Mouse (Mus musculus) heart, postnatal 10 days (tissue): ENCODE results near the gene Shank1. TPM values are rescaled to one million over a fixed set of nuclear protein-coding genes. Genes with fewer than 3 reads are reported as not detected.

Experiments used
- DNase-seq, 2 experiments: peaks; one replicate each; pipeline ENCODE4 v3.0.0; 2021
- intact Hi-C: fragments of 180-260 bp; cut with DNase I; formaldehyde crosslinking; loops from one replicate; pipeline ENCODE4 v1.15.1; 2025
- total RNA-seq, 2 experiments: library from RNA; stranded (reverse); gene quantifications; 2 replicates each; pipeline ENCODE4 v1.2.3; 2021

The Shank1 gene
- total RNA-seq, 2 experiments from 2014 or later, result 1.4 TPM

DNA sequence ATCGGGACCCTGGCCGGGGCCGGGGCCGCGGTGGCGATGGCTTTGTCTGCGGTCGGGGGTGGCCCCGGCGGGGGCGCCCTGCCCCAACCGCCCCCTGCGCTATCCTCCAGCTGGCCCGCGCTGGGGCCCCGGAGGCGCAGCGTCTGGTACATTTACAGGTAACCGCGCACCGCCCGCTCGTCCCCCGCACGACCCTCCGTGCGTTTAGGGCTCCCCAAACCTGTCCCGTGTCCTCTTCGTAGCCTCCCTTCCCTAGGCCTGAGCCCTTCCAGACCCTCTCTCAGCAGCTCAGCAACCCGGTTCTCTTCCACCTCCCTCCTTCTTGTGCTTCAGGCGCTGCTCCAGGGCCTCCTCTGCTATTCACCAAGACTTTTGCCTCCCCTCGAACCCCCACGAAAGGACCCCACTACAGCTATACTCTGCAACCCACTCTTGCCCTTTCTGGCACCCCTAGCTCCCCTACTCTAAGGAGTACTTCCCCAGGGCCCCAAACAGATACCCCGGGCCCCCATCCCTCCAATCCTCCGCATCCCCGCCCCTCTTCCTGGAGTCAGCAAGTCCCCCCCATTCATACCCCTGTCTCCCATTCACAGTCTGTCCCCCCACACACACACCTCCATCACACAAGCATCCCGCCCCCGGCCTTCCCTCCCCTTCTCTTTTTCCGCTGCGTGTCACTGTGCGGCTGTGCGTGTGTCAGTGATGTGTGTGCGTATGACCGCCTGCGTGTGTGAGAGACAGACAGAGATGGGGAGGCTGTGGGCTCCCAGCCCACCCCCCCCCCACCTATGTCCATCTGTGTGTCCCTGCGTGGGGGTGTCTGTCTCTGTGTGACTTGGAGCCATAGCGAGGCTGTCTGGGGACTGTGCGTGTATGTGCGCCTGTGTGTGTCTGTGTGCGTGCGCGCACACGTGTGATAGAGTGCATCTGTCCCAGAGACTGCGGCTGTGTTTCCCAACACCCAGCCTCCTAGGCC lies 26.3 kb downstream of the Shank1 start:
- DNase-seq, result no peak
- intact Hi-C loops, result no loop called here

DNA sequence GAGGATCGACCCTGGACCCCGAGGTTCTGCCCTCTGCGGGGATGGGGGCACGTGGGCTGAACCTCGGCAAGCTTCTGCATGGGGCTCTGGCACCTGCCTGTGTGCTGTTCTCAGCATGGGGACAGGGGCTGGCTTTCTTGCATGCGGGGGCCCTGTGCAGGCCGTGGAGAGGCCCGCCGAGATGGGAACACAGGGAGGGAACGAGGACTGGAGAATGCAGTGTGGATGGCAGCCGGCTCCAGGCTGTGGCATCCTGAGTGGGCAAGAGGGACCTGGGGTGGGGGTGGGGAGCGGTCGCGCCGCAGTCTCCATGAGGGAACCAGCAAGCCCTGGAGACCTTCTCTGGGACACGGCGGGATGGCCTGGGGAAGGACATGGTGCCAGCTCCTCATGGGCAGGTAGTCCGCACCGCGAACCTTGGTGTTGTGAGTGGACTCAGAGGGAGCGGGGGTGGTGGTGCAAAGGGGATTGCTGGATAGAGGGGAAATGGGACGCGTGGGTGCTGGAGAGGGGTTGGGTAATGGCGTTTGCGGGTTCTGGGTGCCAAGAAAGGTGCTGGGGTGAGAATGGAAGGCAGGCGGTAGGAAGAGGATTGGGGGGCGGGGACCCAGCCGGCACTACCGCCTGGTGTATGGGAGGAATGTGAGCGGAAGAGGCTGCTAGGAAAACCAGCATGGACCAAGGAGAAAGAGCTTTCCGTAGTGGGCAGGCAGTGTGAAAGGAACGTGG lies 27.2 kb downstream of the Shank1 start:
- no peak for DNase-seq
- intact Hi-C loops, result no loop called here

DNA sequence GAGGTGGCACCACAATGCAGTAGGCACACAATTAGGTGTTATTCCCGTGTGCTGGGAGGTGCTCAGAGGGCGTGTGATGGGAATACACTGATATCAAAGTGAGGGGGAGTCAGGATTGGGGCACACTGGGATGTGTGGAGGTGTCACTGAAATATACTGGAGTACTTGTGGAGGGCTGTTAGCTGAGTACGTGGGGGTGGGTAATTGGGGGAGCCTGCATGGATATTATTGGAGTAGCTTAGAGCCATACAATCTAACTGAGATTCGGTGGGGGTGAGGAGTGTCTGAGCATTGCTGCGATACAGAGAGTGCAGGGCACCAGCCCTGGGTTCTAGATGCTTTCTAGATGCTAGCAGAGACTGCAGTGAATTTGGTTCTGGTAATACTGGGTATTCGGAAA lies 30.2 kb downstream of the Shank1 start:
- DNase-seq, result no peak
- intact Hi-C loops, result no loop called here

DNA sequence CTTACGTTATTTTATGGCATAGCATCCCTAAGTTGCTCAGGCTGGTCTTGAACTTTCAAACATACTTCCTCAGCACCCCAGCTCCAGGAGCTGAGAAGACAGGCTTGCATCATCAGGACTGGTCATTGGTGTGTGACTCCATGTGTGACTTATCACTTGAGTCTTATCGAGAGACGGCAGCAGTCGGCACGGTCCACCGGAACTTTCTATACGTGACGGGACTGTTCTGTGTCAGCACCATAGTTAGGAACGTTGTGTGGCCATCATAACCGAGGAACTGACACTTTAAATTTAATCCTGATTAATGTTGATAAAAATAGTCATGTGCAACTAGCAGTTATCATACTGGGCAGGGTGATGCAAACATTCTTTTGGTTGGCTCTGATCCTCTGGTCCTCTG lies 31.1 kb downstream of the Shank1 start:
- intact Hi-C loops, result no loop called here
- DNase-seq, result no peak

DNA sequence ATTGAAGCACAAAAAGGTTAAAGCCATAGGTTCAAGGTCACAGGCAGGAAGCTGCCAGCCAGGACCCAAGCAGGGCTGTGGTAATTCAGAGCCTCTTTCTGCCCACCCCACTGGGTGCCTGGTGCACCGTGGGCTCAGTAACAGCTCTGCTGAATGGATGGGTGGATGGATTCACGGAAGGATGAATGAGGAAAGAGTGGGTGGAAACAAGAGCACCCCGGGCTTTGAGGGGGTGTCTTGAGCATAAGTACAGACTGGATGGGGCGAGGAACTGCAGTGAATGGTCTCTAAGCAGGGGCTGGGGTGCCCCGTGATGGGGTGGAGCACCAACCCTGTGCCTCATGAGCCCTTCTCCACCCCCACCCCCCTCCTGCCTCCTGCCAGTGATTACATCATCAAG lies 31.7 kb downstream of the Shank1 start:
- intact Hi-C loops, result no loop called here
- no peak for DNase-seq

DNA sequence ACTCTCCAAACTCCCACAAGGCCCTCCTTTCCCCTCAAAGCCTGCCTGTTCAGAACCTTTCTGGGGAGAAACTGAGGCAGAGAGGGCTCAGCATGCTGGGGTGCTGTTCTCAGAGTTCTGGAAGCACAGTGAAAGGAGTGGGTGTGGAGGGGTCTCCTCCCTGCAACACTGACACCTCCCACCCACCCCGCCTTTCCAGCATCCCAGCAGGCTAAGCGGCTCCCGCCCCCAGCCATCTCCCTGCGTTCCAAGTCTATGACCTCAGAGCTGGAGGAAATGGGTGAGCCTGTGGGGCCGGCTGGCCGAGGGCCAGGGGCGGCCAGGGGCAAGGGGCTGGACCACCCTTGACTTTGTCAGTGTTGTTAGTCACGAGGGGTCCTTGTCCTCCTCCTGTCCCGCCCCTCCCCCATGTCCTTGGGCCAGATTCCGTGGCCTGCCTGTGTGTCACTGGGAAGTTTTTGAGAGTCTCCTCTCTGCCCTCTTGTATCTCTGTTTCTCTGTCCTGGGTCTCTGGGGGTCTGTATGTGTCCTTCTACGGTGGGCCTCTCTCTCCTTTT lies 33.5 kb downstream of the Shank1 start:
- peak in 1 of 2 experiments; percentile 20 for DNase-seq
- intact Hi-C loops, result no loop called here

DNA sequence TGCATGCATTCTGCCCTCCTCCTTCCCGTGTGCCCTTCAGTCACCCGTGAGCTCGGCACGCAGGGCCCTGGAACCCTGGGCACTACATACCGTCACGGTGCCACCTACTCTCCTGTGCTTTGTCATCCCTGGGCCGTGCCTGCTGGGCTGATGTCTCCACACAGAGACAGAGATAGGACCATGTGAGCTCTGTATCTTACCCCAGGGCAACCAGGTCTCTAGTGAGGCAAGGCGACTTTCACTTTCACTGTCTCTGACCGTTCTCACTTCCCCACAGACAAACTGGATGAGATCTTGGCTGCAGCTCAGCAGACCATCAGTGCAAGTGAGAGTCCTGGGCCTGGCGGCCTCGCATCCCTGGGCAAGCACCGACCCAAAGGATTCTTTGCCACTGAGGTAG lies 34.6 kb downstream of the Shank1 start:
- intact Hi-C loops, result no loop called here
- no peak for DNase-seq

DNA sequence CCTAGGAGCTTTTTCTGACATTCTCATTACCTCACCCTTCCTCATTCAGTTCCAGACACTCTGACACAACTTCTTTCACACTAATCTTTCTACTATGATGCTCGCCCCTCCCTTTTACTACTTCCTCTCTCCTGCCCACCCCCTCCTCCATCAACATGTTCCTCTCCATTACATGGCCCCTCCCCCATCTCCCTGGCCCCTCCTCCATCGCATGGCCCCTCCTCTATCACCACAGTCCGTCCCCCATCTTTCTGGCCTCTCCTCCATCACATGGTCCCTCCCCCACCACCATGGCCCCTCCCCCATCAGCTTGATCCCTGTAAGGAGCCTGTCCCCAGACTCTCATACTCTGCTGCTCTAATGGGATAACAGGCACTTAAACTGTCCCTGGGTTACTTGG lies 39.0 kb downstream of the Shank1 start:
- intact Hi-C loops, result no loop called here
- DNase-seq, result no peak

DNA sequence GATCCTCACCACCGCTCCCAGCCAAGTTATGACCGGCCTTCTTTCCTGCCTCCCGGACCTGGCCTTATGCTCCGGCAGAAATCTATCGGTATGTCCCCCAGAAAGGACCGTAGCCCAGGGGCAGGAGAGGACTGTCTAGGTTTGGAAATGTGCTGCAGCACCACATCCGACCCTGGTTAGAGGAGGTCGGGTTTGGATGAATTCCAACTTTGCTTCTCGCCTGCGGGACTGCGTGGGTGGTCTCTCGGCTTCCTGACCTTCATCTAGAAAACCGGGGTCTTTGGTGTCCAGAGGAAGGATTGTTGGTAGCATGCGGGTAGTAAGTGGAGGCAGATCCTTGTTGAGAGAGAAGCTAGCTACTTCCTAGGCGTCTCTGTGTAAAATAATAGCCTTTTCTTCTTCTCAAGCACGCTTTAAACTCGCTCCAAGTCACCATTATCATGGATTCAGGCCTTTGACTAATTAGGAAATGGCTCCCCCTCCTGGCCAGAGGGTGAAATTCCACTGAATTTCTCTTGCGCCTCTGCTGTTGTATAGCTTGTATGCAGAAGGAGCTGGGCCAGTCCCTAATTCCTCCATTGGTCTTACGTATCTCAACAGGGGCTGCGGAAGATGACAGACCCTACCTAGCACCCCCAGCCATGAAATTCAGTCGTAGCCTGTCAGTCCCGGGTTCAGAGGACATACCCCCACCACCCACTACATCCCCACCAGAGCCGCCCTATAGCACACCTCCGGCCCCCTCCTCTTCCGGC lies 41.1 kb downstream of the Shank1 start:
- peak; percentile 82 to 86 for DNase-seq
- intact Hi-C loops, result loop anchor here (1.0 to 5.0 kb wide), 2 partner anchors 49 to 88 kb away; no protein-coding TSS in a partner anchor

DNA sequence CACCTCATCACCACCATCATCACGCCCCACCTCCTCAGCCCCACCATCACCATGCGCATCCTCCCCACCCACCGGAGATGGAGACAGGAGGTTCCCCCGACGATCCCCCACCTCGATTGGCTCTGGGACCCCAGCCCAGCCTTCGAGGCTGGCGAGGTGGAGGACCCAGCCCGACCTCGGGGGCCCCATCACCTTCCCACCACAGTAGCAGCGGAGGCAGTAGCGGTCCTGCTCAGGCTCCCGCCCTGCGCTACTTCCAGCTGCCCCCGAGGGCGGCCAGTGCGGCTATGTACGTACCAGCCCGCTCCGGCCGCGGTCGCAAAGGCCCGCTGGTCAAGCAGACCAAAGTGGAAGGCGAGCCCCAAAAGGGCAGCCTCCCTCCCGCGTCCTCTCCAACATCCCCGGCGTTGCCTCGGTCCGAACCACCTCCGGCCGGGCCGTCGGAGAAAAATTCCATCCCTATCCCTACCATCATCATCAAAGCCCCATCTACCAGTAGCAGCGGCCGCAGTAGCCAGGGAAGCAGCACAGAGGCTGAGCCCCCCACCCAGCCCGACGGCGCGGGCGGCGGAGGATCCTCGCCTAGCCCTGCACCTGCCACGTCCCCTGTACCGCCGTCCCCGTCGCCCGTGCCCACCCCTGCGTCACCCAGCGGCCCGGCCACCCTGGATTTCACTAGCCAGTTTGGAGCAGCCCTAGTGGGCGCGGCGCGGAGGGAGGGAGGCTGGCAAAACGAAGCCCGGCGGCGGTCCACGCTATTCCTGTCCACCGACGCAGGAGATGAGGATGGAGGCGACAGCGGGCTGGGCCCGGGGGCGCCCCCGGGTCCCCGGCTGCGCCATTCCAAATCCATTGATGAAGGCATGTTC lies 42.1 kb downstream of the Shank1 start:
- intact Hi-C loops, result loop anchor here (1.0 to 5.0 kb wide), 2 partner anchors 50 to 89 kb away; no protein-coding TSS in a partner anchor
- DNase-seq, result no peak

DNA sequence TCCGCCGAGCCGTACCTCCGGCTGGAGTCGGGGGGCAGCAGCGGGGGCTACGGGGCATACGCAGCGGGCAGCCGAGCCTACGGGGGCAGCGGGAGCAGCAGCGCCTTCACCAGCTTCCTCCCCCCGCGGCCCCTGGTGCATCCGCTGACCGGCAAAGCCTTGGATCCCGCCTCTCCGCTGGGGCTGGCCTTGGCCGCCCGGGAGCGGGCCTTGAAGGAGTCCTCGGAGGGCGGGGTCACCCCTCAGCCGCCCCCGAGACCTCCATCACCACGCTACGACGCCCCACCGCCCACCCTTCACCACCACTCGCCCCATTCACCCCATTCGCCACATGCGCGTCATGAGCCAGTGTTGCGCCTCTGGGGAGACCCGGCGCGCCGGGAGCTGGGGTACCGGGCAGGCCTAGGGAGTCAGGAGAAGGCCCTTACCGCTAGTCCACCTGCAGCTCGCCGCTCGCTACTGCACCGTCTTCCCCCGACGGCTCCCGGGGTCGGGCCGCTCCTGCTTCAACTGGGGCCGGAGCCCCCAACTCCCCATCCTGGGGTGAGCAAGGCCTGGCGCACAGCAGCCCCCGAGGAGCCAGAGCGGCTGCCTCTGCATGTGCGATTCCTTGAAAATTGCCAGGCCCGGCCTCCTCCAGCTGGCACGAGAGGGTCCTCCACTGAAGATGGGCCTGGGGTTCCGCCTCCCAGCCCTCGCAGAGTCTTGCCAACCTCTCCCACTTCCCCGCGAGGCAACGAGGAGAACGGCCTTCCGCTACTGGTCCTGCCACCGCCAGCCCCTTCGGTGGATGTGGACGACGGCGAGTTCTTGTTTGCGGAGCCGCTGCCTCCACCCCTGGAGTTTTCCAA lies 42.9 kb downstream of the Shank1 start:
- no peak for DNase-seq
- intact Hi-C loops, result loop anchor here (5.0 kb wide), 1 partner anchor 51 kb away; no protein-coding TSS in a partner anchor

DNA sequence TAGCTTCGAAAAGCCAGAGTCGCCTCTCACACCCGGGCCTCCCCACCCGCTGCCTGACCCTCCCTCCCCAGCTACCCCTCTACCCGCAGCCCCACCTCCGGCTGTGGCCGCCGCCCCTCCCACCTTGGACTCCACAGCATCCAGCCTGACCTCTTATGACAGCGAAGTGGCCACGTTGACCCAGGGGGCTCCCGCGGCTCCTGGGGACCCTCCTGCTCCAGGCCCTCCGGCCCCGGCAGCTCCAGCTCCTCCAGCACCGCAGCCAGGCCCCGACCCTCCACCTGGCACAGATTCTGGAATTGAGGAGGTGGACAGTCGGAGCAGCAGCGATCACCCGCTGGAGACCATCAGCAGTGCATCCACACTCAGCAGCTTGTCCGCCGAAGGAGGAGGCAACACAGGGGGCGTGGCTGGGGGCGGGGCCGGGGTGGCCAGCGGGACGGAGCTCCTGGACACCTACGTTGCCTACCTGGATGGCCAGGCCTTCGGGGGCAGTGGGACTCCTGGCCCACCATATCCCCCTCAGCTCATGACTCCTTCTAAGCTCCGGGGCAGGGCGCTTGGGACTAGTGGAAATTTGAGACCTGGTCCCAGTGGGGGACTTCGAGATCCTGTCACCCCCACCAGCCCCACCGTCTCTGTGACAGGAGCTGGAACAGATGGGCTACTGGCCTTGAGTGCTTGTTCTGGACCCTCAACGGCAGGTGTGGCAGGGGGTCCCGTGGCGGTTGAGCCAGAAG lies 43.7 kb downstream of the Shank1 start:
- peak in 1 of 2 experiments; percentile 18 for DNase-seq
- intact Hi-C loops, result loop anchor here (5.0 kb wide), 1 partner anchor 51 kb away; no protein-coding TSS in a partner anchor

DNA sequence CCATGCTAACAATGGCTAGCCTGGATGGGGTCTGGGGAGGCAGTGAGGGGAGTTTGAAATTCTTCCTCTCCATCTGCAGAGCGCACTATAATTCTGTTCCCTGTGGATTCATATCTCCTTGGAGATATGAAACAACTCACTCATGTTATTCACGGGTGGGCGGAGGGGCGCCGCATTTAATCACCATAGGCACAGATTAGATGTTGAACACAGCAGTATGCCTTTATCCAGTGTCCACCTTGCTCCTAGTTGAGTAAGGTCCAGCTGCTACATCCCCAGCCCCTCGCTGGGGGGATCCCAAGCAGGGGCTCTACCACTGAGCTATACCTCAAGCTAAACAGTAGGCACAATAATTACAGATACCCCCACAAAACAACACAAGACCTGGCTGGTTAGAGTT lies 45.4 kb downstream of the Shank1 start:
- no peak for DNase-seq
- intact Hi-C loops, result no loop called here

DNA sequence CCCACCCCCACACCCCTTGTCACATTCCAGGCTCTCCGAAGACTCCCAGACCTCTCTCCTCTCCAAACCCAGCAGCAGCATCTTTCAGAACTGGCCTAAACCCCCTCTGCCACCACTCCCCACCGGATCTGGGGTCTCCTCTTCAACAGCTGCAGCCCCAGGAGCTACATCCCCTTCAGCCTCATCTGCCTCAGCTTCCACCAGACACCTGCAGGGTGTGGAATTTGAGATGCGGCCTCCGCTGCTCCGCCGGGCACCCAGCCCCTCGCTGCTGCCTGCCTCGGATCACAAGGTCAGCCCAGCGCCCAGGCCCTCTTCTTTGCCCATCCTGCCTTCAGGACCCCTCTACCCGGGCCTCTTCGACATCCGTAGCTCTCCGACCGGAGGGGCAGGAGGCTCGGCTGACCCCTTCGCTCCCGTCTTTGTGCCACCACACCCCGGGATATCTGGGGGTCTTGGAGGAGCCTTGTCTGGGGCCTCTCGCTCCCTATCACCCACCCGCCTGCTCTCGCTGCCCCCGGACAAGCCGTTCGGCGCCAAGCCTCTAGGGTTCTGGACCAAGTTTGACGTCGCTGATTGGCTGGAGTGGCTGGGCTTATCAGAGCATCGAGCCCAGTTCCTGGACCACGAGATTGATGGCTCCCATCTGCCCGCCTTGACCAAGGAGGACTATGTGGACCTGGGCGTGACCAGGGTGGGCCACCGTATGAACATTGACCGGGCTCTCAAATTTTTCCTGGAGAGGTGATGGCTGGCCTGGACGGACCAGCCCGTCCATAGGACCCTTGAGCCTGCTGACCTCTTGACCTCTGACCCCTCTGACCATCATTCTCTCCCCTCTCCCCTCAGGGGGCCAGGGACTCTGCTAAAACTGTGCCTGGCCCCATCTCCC lies 46.8 kb downstream of the Shank1 start:
- DNase-seq, result peak in 1 of 2 experiments; percentile 15
- intact Hi-C loops, result no loop called here

DNA sequence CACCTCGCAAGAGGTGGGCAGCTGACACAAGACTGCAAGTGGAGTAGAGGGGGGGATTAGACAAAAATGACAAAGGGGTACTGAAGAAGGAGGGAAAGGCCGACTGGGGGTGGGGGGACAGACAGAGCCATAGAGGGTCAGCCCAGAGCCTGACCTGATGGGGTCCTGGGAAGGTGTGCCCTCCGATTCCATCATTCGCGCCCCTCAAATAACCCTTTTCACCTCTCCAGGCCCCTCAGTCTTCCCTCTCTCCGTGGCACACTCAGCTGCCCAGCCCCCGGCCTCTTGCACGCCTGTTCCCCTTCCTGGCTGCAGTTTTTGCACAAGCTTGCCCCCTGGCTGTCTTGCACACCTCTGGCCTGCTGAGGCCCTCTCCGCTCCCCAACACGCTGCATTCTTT lies 47.5 kb downstream of the Shank1 start:
- DNase-seq, result no peak
- intact Hi-C loops, result no loop called here

DNA sequence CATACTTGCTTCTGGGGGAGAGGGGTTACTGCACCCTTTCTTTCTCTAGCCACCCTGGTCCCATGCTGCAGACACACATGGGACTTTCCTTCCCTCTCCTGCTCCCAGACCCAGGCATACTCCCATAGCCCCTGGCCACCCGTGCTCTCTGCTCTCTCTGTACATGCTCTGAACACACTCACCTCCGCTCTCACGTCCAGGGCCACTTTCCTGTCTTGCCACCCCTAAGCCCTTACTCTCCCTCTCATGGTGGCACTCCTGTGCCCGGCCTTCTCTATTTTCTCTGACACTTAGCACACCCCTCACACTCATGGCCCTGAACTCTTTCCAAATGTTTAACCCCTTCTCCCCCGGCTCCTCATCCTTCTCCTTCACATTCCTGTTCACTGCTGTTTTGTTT lies 48.0 kb downstream of the Shank1 start:
- no peak for DNase-seq
- intact Hi-C loops, result no loop called here
